Mouse (Mus musculus): ENCODE results near the gene Stub1. TPM values are rescaled to one million over a fixed set of nuclear protein-coding genes. Genes with fewer than 3 reads are reported as not detected.

Gene Stub1
- total RNA-seq, 1 experiment from 2014 or later: 74.8 TPM

Other genes starting within 250 kb of the Stub1 start
- gene Gng13, start 116.2 kb downstream of the Stub1 start, total RNA-seq (2017): not detected in 2 replicates
- 1.5 and 2.3 TPM in 2 replicates for gene Chtf18, start 106.0 kb downstream of the Stub1 start, total RNA-seq (2017)
- gene Rpusd1, start 105.7 kb downstream of the Stub1 start, total RNA-seq (2017): 1.7 and 2.2 TPM in 2 replicates
- gene Mslnl, start 97.4 kb downstream of the Stub1 start, total RNA-seq (2017): not detected in 2 replicates
- 1.6 TPM in 1 of 2 replicates, not detected in the other for gene Msln, start 79.0 kb downstream of the Stub1 start, total RNA-seq (2017)
- 36.2 and 41.3 TPM in 2 replicates for gene Narfl, start 59.6 kb downstream of the Stub1 start, total RNA-seq (2017)
- gene Haghl, start 47.7 kb downstream of the Stub1 start, total RNA-seq (2017): 21.5 and 24.7 TPM in 2 replicates
- gene Ccdc78, start 46.8 kb downstream of the Stub1 start, total RNA-seq (2017): 0.25 TPM in 1 of 2 replicates, not detected in the other
- 23.6 and 33.3 TPM in 2 replicates for gene Fam173a, start 40.5 kb downstream of the Stub1 start, total RNA-seq (2017)
- not detected in 2 replicates for gene AC134908.4, start 37.7 kb downstream of the Stub1 start, total RNA-seq (2017)
- 3.5 and 4.4 TPM in 2 replicates for gene Metrn, start 36.3 kb downstream of the Stub1 start, total RNA-seq (2017)
- not detected in 2 replicates for gene Fbxl16, start 24.3 kb downstream of the Stub1 start, total RNA-seq (2017)
- gene Wdr24, start 9.8 kb downstream of the Stub1 start, total RNA-seq (2017): 12.9 and 13.4 TPM in 2 replicates
- 10.9 and 11.0 TPM in 2 replicates for gene Jmjd8, start 4.5 kb downstream of the Stub1 start, total RNA-seq (2017)
- gene Rhbdl1, start 3.9 kb upstream of the Stub1 start, total RNA-seq (2017): 1.5 TPM in 1 of 2 replicates, not detected in the other
- gene Gm20683, start 8.4 kb upstream of the Stub1 start, total RNA-seq (2017): 3.4 and 5.6 TPM in 2 replicates
- 34.6 and 37.0 TPM in 2 replicates for gene Rhot2, start 11.4 kb upstream of the Stub1 start, total RNA-seq (2017)
- gene Wdr90, start 28.1 kb upstream of the Stub1 start, total RNA-seq (2017): 7.4 and 8.4 TPM in 2 replicates
- gene Mcrip2, start 35.4 kb upstream of the Stub1 start, total RNA-seq (2017): 1.2 TPM in 1 of 2 replicates, not detected in the other
- gene Mettl26, start 41.7 kb upstream of the Stub1 start, total RNA-seq (2017): 5.8 and 7.1 TPM in 2 replicates
- gene Wfikkn1, start 47.5 kb upstream of the Stub1 start, total RNA-seq (2017): 2.0 and 3.0 TPM in 2 replicates
- 6.5 and 7.8 TPM in 2 replicates for gene Rab40c, start 86.3 kb upstream of the Stub1 start, total RNA-seq (2017)
- 23.3 and 28.6 TPM in 2 replicates for gene Pigq, start 111.5 kb upstream of the Stub1 start, total RNA-seq (2017)
- gene Nhlrc4, start 111.6 kb upstream of the Stub1 start, total RNA-seq (2017): not detected in 2 replicates
- gene A930017K11Rik, start 119.2 kb upstream of the Stub1 start, total RNA-seq (2017): not detected in 2 replicates
- 9.2 and 10.2 TPM in 2 replicates for gene Capn15, start 152.4 kb upstream of the Stub1 start, total RNA-seq (2017)
- gene Rab11fip3, start 236.2 kb upstream of the Stub1 start, total RNA-seq (2017): 2.8 and 3.7 TPM in 2 replicates